Mouse (Mus musculus): ENCODE data around the gene Dagla.

DNA sequence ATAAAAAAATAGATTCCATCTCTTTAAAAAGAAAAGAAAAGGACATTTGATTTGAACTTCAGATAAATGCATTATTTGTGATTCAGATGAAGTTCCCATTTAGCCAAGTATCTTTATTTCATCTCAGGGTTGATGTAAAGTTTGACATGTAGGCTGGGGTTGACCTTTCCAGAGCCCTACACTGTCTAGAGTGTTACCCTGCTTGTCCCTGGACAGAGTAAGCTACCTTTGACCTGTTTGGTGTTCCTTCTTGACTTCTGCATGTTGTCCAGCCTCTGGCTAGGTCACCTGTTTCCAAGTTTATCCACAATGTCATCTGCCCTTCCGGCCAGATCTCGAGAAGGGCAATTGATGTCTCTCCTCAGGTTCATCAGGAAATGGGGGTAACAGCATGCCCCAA, 12.7 kb upstream of the Dagla start:
- TF ChIP-seq CTCF (IDR thresholded peaks at IDR 0.05; ENCODE audit: low read depth, low read length) = no peak
- no peak for TF ChIP-seq POLR2A (IDR thresholded peaks at IDR 0.05; ENCODE audit: extremely low read depth, insufficient read depth, low read length)

Measured in liver, adult 2 months (tissue).